ENCODE assay signal across 8 mouse cellular contexts in the genomic region with DNA sequence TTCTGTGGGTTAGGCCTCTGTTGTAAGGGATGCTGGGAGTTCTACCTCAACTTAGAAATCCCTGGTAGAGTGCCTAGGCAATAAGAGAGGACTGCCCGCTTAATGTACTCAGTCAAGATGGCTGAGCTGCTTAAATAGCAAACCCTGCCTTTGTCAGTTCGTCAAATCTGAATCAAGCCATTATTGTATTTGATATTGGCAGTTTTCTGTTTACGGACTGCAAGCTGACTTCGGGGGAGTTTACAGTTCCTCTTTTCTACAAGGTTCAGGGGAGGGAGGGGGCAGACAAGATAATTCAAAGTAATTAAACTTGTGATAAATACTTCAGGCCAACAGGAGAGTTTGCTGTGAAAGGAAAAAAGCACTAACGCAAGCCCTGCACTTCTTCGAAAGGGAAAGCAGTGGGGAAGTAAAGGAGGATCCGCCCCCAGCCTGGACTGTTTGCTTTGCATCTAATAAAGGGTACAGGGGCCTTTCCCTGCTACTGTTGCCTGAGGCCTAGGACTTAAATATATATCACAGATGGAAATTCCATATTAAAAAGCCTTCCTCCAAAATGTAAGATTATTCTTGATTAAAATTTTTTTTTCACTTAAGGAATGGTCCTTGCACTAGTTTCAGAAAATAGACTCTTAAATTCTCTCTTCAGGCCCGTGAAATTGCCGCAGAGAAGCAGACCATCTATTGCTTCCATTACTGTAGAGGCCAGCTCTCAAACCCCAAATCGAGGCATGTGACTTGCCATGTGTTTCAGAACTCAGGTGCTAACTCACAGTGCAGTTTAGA. TPM values are rescaled to one million over a fixed set of nuclear protein-coding genes. Genes with fewer than 3 reads are reported as not detected.
A peak's percentile ranks its signal among the peaks of the same experiment; 100 is the strongest.
DNase-seq lines count a peak whose midpoint lies in the region; ATAC-seq and TF ChIP-seq lines count a peak whose summit lies in the region.

No protein-coding gene starts in this region.

- H3K27ac ChIP-seq in thymus, adult 2 months (ENCODE audit: control insufficient read depth, insufficient read depth, low read length) = no peak overlapping the region
- peak overlapping the region; percentile 97; the same call in 1 of the 2 replicates for H3K27ac ChIP-seq in embryonic facial prominence, embryonic 15.5 days (replicated peaks)
- H3K27ac ChIP-seq in limb, embryonic 14.5 days (replicated peaks; ENCODE audit: low read depth, low read length) = peak overlapping the region; percentile 98

- WGBS in thymus, adult 2 months = 36% methylated on average over 10 of the region's 10 CpGs
- WGBS in embryonic facial prominence, embryonic 15.5 days = 36% methylated on average over 10 of the region's 10 CpGs
- 25% methylated on average over 10 of the region's 10 CpGs for WGBS in limb, embryonic 14.5 days

- peak; percentile 8 for DNase-seq in thymus, adult 2 months
- DNase-seq in thymus, postnatal 10 days (ENCODE audit: low spot score in 2 of 2) = no peak
- DNase-seq in limb, embryonic 14.5 days (ENCODE audit: low spot score) = peak; percentile 37
- peak; percentile 36 for DNase-seq in retina, postnatal 1 day
- no peak for DNase-seq in right cerebral cortex, postnatal 36 days (ENCODE audit: low spot score in 2 of 2)
- DNase-seq in c-Kit-positive CD71-positive TER-119-positive erythroid progenitor cells, embryonic 14.5 days (ENCODE audit: low spot score) = no peak
- no peak for DNase-seq in heart, postnatal 14 days

- intact Hi-C loops in heart, postnatal 14 days (cut with DNase I) = loop anchor here (5.0 kb wide), 1 partner anchor 116 kb away; no protein-coding TSS in a partner anchor

- H3K9me3 ChIP-seq in embryonic facial prominence, embryonic 15.5 days (replicated peaks) = no peaks in the 10 kb centered on the region
- H3K9me3 ChIP-seq in limb, embryonic 14.5 days (ENCODE audit: control insufficient read depth, low read length) = no peaks in the 10 kb centered on the region

- TF ChIP-seq POLR2A in thymus, adult 2 months (IDR thresholded peaks at IDR 0.05; ENCODE audit: control insufficient read depth, extremely low read depth, insufficient read depth, low read length, poor library complexity) = no peak
- TF ChIP-seq POLR2A in limb, embryonic 14.5 days (IDR thresholded peaks at IDR 0.05; ENCODE audit: borderline replicate concordance, extremely low read depth, insufficient read depth, insufficient read length) = no peak

- no peaks in the 10 kb centered on the region for H3K36me3 ChIP-seq in thymus, adult 2 months (ENCODE audit: control insufficient read depth, insufficient read depth, low read length)
- H3K36me3 ChIP-seq in embryonic facial prominence, embryonic 15.5 days = no peaks in the 10 kb centered on the region
- no peaks in the 10 kb centered on the region for H3K36me3 ChIP-seq in limb, embryonic 14.5 days (ENCODE audit: control insufficient read depth, insufficient read depth, low read length)

- no peaks in the 10 kb centered on the region for H3K4me1 ChIP-seq in thymus, adult 2 months (replicated peaks; ENCODE audit: control insufficient read depth, insufficient read depth, low read length)
- H3K4me1 ChIP-seq in embryonic facial prominence, embryonic 15.5 days = peaks cover 14% of the 10 kb centered on the region
- H3K4me1 ChIP-seq in limb, embryonic 14.5 days (ENCODE audit: control insufficient read depth, insufficient read depth, low read length) = peaks cover 7% of the 10 kb centered on the region; the same call in 1 of the 2 replicates

- no peak for TF ChIP-seq CTCF in thymus, adult 2 months (IDR thresholded peaks at IDR 0.05; ENCODE audit: borderline replicate concordance, control insufficient read depth, extremely low read depth, insufficient read depth, low read length, poor library complexity)

- peak overlapping the region; percentile 33; the same call in 1 of the 2 replicates for H3K9ac ChIP-seq in embryonic facial prominence, embryonic 15.5 days
- H3K9ac ChIP-seq in limb, embryonic 14.5 days (ENCODE audit: low read depth, low read length, severe bottlenecking) = peak overlapping the region; percentile 99

- peak overlapping the region; percentile 82 for H3K4me2 ChIP-seq in embryonic facial prominence, embryonic 15.5 days (replicated peaks)
- peak overlapping the region; percentile 63 for H3K4me2 ChIP-seq in limb, embryonic 14.5 days (replicated peaks; ENCODE audit: low read depth, low read length, severe bottlenecking)

- ATAC-seq in embryonic facial prominence, embryonic 15.5 days (ENCODE audit: insufficient number of reproducible peaks, low FRiP score, low TSS enrichment, low read depth) = no peak
- ATAC-seq in limb, embryonic 14.5 days (ENCODE audit: low FRiP score, low read depth) = no peak

- no peak overlapping the region for H3K4me3 ChIP-seq in thymus, adult 2 months (ENCODE audit: control insufficient read depth, insufficient read depth, low read length)
- peak overlapping the region; percentile 92 for H3K4me3 ChIP-seq in embryonic facial prominence, embryonic 15.5 days (replicated peaks)
- peak overlapping the region; percentile 92 for H3K4me3 ChIP-seq in limb, embryonic 14.5 days (replicated peaks; ENCODE audit: low read length)

- H3K27me3 ChIP-seq in thymus, adult 2 months (ENCODE audit: control insufficient read depth, insufficient read depth, low read length) = no peaks in the 10 kb centered on the region
- H3K27me3 ChIP-seq in embryonic facial prominence, embryonic 15.5 days = no peaks in the 10 kb centered on the region
- H3K27me3 ChIP-seq in limb, embryonic 14.5 days (ENCODE audit: control insufficient read depth, insufficient read depth, low read length) = no peaks in the 10 kb centered on the region

RNA-seq across cellular contexts. Expression of a gene that starts 1.0 kb away (rescaled TPM):
- 12.3 and 13.8 TPM in 2 replicates for polyA plus RNA-seq in thymus, adult 2 months (2012; rRNA removed)
- 15.0 and 17.2 TPM in 2 replicates for polyA plus RNA-seq in embryonic facial prominence, embryonic 15.5 days (2015; fragmentation: Nextera tagmentation; extraction: Ambion mirVana)
- polyA plus RNA-seq in limb, embryonic 14.5 days (2012; rRNA removed) = 42.9 and 48.3 TPM in 2 replicates
- 26.3 and 32.8 TPM in 2 replicates for polyA plus RNA-seq in limb, embryonic 14.5 days (2014; fragmentation: Nextera tagmentation; extraction: Ambion mirVana)
- 10 to 100 TPM; 10.1 to 10.9 TPM for total RNA-seq in heart, postnatal 14 days (2021)

Comparison
In these comparisons a context has a peak if more than half of its experiments do, and no peak if none do; other contexts are left out.
1. DNase-seq: peak in thymus, adult 2 months (single experiment), limb, embryonic 14.5 days (single experiment) and retina, postnatal 1 day (single experiment); none in thymus, postnatal 10 days (0 of 2), right cerebral cortex, postnatal 36 days (0 of 2), c-Kit-positive CD71-positive TER-119-positive erythroid progenitor cells, embryonic 14.5 days (single experiment) and heart, postnatal 14 days (0 of 2).